Mouse (Mus musculus): ENCODE results near the gene Tmbim1.
"Not testable (repeated sequence)": the region's sequence is repeated elsewhere in the genome, so short reads cannot be mapped to it uniquely, and the experiment has no call there.

Gene Tmbim1

DNA sequence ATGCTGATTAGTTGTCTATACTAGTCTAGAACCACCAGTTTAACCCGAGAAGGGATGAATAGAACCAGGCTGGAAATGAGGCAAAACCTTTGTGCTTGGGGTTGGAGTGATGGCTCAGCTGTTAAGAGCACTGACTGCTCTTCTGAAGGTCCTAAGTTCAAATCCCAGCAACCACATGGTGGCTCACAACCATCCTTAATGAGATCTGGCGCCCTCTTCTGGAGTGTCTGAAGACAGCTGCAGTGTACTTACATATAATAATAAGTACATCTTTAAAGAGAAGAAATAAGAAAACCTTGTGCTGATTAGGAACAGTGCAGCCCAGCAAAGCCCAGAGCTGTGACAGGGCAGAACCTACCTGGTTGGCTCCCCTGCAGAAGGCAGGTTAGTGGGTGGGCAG lies 21.5 kb upstream of the Tmbim1 start:
- not testable (repeated sequence) for DNase-seq (ENCODE audit: low spot score)

DNA sequence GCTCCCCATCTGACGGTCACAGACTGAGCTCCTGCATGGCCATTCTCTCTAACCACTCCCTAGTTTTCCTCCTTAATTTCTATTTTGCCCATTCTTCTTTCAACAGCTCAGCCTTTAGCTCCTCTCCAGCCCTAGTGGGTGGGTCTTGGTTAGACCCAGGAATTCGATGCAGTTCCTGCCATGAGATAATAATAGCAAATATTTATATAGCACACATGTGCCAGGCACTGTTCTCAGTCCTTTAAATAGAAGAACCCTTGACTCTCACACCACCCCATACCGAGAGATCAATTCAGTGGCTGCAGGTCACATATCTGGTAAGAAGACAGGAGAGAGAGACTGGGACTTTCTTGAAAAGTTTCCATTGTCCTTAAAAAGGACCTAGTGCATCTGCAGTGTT lies 16.0 kb upstream of the Tmbim1 start:
- no peak for DNase-seq (ENCODE audit: low spot score)

DNA sequence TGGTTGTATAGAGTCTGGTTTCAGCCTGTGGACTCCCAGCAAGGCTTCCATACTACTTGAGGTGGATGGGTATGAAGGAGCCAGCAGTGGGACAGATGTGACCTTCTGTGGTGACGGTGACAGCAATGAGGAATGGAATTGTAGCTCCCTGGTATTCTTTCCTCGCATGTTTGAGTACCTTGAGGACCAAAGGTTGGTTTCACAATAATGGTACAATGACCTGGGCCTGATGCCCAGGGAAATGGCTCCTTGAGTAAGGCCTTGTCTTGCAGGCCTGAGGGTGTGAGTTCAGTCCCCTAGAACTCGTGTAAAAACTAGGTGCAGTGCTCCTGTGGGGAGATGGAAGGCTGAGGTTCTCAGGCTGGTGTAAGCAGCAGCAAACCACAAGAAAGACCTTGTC lies 13.3 kb upstream of the Tmbim1 start:
- no peak for DNase-seq (ENCODE audit: low spot score)

DNA sequence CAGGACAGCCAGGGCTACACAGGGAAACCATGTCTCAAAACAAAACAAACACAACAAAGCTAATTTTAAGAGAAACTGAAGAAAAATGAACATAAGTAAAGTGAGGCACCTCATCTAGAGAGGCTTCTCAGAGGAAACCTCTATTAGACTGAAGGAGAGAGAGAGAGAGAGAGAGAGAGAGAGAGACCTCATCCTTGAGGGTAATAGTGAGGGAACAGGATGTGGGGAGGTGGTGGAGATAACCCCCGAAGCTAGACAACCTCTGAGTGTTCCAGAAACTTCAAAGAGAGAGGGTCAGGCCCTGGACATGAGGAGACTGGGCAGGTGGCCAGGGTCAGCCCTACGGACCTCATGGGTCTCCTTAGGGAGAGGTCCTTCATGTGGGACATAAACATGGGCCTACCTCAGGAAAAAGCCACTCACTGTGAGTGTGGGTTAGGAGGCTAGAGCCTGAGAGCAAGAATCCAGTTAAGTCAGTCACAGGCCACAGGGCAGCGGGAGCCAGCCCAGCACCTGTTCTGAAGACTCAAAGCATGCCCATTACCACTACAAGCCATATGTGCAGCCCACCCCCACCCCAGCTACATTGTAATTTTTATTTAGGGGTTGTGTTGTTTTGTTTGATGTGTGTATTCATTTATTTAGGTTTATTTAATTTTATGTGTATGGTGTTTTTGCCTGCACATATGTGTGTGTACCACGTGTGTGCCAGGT lies 10.8 kb upstream of the Tmbim1 start:
- no peak for DNase-seq (ENCODE audit: low spot score)

DNA sequence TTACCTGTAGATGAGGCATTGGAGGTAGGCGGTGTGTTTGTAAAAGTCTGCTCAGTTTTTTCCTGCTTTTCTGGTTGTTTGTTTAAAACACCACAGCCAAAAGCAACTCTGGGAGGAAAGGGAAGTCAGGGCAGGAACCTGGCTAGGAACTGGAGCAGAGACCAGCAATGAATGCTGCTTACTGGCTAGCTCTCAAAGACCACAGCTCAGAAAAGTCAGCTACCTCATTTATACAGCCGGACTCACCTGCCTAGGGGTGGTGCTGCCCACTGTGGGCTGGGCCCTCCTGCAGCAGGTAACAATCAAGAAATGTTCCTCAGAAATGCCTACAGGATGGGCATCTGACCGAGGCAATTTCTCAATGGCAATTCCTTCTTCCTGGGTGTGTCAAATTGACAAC lies 9.4 kb upstream of the Tmbim1 start:
- DNase-seq (ENCODE audit: low spot score): no peak

DNA sequence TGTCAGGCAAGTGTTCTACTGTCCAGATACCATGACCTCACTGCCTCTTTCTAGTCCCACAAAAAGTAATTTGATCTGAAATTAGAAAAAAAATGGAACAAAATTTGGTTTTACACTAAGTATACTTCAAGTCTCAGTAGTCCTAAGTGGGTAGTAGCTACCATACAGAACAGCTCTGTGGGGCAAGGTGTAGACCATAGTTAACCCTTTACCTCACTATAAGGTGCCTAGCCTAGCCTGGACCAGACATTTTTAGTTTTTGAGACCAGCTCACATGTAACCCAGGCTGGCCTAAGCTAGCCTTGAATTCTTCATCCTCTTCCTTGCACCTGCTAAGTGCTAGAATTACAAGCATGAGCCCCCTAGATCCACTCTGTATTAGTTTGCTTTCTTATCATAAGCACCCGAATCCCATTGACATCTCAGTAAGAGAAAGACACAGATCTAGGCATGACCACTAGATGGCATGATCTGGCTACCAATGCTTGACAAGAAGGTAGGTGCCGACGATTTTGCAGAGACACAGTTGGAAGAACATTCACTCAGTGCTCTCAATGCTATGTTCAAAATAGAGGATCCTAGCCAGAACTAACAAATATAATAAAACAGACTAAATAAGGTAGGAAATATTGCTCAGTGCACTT lies 7.7 kb upstream of the Tmbim1 start:
- peak; percentile 74 for DNase-seq (ENCODE audit: low spot score)

DNA sequence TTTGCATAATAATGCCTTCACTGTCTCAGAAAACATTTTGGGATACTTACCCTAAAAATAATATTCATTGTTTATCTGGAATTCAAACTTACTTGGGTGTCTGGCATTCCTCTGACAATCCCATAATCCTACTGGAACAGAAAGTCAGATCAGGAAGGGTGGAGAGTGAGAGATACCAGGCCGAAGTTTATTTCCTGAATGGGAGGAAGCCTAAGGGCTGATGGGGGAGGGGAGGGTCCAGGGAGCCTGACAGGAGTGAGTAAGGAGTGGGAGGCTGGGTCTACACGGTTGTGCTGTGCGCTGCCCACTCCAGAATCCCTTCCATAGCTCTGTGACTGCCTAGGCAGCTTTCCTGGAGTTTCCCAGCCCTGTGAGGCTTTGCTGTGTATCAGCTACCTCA lies 4.3 kb upstream of the Tmbim1 start:
- no peak for DNase-seq (ENCODE audit: low spot score)

DNA sequence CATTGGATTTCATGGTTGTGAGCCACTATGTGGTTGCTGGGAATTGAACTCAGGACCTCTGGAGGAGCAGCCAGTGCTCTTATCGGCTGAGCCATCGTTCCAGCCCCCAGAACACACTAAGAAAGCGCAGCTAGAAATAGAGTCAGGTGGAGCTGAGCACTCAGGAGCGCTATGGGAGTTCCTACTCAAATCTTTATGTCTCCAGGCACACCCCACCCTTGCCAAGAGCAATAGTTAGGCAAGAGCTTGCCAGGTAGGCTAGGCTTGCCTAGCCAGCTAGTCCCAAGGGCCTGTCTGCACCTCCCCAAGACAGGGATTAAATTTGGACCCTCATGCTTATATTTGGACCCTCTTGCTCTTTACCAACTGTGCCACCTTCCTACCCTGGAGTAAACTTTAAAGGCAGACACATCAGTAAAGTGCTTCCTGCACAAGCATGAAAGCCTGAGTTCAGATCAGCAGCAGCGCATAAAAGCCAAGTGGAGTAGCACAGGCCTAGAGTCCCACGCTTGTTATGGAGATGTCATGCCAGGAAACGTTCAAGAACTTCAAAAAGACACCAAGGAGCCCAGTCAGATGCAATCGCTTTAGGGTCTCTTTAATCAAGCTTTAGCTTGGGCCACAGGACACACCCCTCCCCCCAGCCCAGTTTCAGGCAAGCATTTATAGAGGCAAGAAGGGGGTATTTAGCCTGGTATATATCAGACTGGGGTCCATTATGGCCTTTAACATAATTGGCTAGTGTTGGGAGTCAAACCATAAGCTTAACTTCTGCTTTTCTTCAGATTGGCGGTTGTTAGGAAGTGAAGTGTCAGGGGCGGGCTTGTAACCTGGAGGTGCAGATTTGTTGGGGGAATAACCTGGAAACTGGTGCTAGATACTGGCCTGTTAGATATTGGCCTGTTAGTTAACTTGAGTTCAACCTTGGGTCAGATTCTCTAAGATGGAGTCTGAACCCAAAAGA lies 2.9 kb upstream of the Tmbim1 start:
- no peak for DNase-seq (ENCODE audit: low spot score)

DNA sequence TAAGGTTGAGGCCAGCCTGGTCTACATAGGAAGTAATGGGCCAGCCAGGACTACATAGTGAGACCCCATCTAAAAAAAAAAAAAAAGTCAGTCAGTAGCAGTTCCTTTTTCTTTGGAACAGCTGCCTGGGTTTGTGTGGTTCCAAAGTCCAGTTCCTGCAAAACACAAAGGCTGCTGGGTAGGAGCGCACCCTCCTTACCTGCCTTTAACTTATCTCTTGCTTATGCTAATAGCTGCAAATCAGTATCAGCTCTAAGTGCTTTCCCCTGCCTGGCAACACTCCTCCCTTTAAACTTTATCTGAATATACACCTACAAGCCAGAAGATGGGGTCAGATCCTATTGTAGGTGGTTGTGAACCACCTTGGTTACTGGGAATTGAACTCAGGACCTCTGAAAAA lies 1.7 kb upstream of the Tmbim1 start:
- DNase-seq (ENCODE audit: low spot score): no peak

DNA sequence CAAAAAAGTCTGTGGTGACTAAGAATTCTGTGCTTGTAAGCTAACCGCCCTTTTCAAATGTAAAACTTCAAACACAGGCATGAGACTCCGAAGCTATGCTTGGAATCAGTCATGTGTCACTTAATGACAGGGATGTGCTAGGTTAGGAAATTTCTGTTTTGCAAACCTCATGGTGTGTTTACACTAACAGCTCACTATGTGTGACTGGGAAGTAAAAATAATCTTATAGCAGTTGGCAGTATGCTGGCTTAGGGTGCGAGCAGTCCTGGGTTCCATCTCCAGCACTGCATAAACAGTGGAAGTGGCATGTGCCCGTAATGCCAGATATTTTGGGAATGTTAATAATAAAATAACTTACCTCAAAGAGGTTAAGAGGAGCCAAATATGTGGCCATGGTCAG lies 476 bp downstream of the Tmbim1 start:
- no peak for DNase-seq (ENCODE audit: low spot score)

DNA sequence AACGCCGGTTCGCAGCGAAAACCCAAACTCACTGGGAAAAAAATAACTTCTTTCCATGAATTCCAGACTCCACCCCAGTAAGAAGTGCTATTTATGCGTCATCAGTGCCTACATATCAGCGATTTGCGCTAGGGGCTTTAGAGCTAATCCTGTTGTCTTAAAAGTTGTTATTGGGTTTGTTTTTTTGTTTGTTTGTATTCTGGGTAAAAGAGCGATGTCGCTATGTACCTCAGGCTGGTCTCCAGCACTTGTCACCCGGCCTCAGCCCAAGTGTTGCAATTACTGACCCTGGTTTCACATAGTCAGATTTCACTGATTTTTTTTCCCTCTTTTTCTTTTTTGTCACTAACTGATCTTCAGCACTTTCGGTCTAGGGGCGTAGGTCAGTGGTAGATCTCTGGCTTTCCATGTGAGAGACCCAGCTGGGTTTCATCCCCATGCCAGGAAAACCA lies 1.1 kb downstream of the Tmbim1 start:
- DNase-seq (ENCODE audit: low spot score): no peak

DNA sequence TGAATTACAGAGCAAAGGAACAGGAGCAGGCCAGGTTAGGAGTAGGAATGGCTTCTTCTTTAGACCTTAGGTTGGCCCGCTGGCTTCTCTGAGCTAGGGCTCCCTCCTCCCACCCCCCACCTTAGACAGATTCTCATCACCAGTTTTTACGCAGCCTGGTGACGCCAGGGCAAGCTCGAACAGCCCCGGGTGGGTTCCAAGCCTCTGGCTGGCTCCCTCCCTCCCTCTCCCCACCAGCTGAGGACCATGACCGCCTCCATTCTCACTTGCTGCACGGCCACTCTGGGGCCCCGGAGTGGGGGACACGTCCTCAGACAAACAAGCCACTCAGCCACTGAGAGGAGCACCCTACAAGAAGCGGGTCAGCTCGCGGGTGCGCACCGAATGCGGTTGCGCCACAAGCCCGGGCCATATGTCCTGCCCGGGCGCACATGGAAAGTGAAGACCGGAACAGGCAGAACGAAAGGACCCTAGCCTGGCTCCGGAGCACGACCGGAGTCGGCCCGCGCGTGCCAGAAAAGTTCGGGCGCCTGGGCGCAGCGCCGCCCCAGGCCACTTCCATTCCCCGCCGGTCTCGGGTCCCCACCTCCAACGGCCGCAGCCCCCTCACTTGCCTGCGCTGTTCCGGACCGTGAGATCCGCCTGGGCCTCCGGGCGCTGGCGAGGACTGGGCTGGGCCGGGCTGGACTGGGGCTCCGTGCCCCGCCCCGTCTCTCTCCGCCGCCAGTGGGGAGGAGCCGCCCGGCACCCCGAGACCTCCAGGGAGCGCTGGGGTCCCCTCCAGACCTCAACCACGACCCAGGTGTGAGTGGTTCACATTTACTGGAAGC lies 1.7 kb downstream of the Tmbim1 start:
- peak; percentile 84 for DNase-seq (ENCODE audit: low spot score)

DNA sequence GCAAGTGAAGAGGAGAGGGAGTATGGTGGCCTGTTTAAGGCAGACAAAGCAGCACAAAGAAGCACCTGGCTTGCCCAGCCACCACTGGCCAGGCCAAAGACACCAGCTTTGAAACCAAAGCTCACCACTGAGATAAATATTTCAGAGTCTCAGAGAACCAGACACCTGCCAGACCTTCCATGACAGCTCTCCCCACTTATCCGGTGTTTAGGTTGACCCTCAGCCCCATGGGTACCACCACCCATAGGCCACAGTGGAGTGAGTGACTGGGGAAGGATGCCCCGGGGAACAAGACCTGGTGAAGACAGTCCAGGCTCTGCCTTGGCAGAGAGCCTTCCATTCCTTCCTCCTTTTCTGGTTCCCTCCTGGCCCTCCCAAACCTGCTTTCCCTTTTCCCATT lies 2.6 kb downstream of the Tmbim1 start:
- peak; percentile 2 for DNase-seq (ENCODE audit: low spot score)

DNA sequence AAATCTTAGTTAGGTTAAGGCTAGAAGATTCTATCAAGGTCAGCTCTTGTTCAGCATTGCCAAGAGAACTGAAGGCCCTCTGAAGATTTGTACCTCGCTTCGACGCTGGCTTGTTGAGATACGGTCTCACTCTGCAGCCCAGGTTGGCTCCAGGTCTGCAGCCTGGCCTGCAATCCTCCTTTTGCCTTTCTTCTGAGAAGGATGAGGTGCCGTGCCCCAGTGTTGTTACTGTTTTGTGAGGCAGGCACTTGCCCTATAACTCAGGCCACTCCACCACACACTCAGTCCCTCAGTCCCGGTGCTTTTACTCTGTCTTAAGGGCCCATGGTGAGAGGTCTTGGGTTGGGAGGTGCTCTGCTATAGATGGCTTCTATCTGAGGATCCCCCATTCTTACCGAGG lies 3.2 kb downstream of the Tmbim1 start:
- peak; percentile 2 for DNase-seq (ENCODE audit: low spot score)

DNA sequence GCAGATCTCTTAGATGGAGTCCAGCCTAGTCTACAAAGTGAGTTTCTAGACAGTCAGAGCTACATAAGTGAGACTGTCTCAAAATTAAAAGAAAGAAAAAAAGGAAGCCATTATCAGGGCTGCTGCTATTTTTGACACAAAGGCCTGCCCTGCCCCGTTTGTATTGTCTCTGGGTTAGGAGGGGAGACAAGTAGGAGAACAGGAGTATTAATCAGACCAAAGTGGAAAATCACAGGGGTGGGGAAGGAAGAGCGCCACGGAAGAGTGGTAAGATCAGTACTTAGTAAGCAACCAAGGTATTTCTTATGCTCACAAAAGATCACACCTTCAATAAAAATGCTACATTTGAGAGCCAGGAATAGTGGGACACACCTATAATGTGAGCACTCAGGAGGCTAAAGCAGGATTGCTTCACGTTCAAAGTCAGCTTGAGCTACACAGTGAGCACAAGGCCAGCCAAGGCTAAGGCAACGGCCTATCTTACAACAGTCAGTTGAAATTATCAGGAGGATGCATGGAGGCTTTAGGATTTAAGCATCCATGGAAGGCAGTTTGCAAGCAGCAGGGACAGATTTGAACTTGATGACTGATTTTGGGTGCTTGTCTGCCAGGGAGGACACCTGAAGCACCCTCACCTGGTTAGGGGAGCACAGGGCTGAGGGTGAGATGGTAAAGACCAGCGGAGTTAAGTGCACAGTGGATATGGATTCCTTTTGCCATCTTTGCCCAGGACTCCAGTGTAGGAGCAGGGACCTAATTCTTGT lies 4.9 kb downstream of the Tmbim1 start:
- DNase-seq (ENCODE audit: low spot score): peak; percentile 10

DNA sequence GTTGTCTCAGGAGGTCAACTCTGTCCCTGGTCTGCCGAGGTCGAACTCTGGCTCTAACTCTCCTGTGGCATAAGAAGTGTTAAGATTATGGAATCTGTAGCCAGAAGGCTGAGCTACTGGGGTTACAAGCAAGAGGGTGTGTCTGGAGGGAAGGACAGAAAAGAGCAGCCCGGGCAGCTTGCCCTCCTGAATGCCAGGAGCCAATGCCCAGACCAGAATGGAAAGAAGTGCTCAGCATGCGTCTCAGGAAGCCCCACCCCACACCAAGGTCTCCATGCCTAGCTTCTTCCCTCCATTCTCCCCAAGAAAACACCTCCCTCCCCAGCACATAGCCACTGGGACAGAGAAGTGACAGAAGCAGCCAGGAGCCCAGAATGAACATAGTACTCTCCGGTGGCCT lies 6.4 kb downstream of the Tmbim1 start:
- DNase-seq (ENCODE audit: low spot score): peak; percentile 69

DNA sequence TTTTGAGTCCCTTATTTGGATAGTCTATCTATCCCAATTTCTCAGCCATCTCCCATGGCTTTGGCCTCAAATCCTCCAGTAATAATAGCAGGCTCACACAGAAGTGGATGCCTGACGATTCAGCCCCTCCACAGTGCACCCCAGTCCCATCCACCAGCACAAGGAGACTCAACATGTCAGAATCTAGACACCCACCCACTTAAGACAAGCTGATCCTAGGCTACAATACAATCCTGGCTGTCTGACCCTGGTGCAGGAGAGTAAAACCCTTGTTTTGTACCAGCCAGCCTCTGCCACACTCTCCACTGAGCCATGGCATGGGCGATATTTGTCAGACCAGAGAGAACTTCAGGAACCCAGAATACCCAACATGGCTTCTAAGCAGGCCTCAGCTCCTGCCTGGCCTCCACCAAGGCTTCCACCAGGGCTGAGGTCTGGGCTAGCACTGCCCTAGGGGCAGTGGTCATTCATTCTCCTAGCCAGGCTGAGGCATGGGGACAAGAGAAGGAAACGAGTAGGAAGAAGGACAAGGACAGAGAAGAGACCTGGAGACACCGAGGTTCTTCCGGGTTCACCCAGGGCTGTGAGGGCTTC lies 7.2 kb downstream of the Tmbim1 start:
- no peak for DNase-seq (ENCODE audit: low spot score)

DNA sequence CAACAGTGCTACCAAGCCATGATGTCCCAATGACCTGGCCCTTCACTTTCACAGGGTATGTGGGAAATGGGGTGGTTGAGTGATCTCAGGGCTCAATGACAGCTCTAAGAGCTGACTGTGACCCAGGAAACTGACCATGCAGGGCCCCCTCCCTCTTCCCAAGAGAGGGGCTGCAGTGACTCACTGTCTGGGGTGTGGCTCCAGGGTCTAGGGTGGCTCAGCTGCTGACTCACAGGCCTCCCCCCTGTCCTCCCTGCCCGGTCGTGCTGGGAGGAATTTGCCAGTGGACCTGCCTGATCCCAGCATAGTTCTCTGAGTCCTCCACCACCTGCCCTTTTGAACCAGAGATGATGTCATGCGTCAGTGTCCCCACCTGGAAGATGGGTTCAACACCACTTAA lies 8.2 kb downstream of the Tmbim1 start:
- DNase-seq (ENCODE audit: low spot score): peak; percentile 86

DNA sequence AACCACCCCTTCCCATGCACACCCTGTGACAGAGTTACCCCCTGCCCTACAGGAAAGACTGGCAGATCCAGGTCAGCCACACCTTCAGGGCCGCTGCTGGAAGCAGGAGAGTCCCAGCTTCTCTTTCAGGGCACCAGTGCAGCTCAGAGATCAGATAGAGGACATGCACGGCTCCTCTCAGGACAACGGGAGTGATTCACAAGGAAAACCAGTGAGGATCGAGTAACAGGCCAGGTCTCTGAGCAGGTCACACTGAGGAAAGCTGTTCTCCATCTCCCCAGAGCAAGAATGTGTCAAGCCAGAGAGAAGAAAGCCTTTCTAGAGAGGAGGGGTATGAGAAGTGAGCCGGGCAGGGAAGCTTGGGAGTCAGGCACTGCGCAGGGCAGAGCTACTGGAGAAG lies 8.9 kb downstream of the Tmbim1 start:
- DNase-seq (ENCODE audit: low spot score): peak; percentile 67

DNA sequence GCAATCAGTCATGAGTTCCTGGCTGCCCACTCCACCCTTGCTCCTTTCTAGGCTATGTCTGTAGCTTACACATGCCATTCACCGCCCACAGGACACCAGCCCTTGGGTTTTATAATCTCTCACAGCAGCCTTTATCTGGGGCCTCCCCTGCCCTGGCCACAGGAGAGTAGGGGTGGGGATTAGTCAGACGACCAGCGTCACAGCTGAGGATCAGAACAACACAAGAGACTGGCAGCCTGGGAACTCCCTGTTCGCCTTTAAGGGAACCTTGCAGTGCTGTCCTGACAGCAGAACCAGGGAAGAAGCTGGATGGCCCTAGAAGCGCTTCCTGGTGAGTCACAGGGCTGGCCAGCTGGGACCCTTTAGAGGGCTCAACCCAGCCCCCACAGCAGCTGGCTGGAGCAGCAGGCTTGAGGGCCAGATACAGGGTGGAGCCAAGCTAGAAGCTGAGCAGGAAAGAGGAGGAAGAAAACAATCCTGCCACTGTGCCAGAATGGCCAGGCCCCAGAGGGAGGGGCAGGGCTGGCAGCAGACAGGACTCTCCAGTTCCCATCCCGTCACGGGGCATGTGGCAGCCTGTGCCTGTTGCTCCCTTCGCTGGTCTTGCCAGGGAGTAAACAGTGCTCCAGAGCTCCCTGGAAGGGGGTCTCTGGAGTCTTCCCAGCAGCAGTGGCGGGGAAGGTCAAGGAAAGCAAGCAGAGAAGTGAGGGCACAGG lies 9.8 kb downstream of the Tmbim1 start:
- DNase-seq (ENCODE audit: low spot score): peak; percentile 96
